In genomic region chr16:94752781-94753180, GRCm38 (mm10) we compare ENCODE assay signal across 12 mouse cellular contexts.
DNase-seq lines count a peak whose midpoint lies in the region; ATAC-seq and TF ChIP-seq lines count a peak whose summit lies in the region.
"Had no signal": no experiment of that assay in that cellular context is flagged by ENCODE, and none has a peak within 500 bp of the region (broad histone marks: within the 10 kb centered on the region; RNA-seq: fewer than 3 reads in every experiment).

No protein-coding gene starts in this region.

- TF ChIP-seq CTCF in cerebellum, adult 2 months (IDR thresholded peaks at IDR 0.05; ENCODE audit: borderline replicate concordance, insufficient read depth, low read depth, low read length), result no peak
- TF ChIP-seq CTCF in kidney, adult 2 months (conservative IDR thresholded peaks at IDR 0.05; ENCODE audit: insufficient read depth, insufficient read length, low read depth, low read length), result no peak

- H3K4me2 ChIP-seq in heart, embryonic 11.5 days, result no peak overlapping the region
- H3K4me2 ChIP-seq in kidney, embryonic 14.5 days (replicated peaks; ENCODE audit: low read depth, low read length), result no peak overlapping the region
- H3K4me2 ChIP-seq: liver, embryonic 11.5 days had no signal

- no peaks in the 10 kb centered on the region for H3K27me3 ChIP-seq in cerebellum, adult 2 months (ENCODE audit: control insufficient read depth, insufficient read depth, low read length)
- no peaks in the 10 kb centered on the region for H3K27me3 ChIP-seq in heart, embryonic 11.5 days (ENCODE audit: control insufficient read depth, insufficient read depth, low read length)
- peaks cover 1% of the 10 kb centered on the region; the same call in 1 of the 2 replicates for H3K27me3 ChIP-seq in kidney, adult 2 months (replicated peaks; ENCODE audit: control insufficient read depth, insufficient read depth, low read length)
- no peaks in the 10 kb centered on the region for H3K27me3 ChIP-seq in kidney, embryonic 14.5 days (ENCODE audit: control insufficient read depth, insufficient read depth, low read length)

- no peak overlapping the region for H3K4me3 ChIP-seq in cerebellum, adult 2 months (replicated peaks; ENCODE audit: insufficient read depth, low read depth, low read length)
- no peak overlapping the region for H3K4me3 ChIP-seq in heart, embryonic 11.5 days (ENCODE audit: low read depth, low read length)
- H3K4me3 ChIP-seq in kidney, adult 2 months (ENCODE audit: insufficient read depth, low read depth, low read length), result no peak overlapping the region
- no peak overlapping the region for H3K4me3 ChIP-seq in kidney, embryonic 14.5 days (ENCODE audit: low read length)

- H3K9me3 ChIP-seq in heart, embryonic 11.5 days (replicated peaks; ENCODE audit: control insufficient read depth, low read length), result no peaks in the 10 kb centered on the region
- no peaks in the 10 kb centered on the region for H3K9me3 ChIP-seq in kidney, embryonic 14.5 days (ENCODE audit: control insufficient read depth, low read length)

- H3K9ac ChIP-seq in heart, embryonic 11.5 days (ENCODE audit: low read depth, low read length), result no peak overlapping the region
- no peak overlapping the region for H3K9ac ChIP-seq in kidney, embryonic 14.5 days (ENCODE audit: low read depth, low read length)

- peaks cover 4% of the 10 kb centered on the region; the same call in 1 of the 2 replicates for H3K4me1 ChIP-seq in cerebellum, adult 2 months (ENCODE audit: control insufficient read depth, insufficient read depth, low read length)
- no peaks in the 10 kb centered on the region for H3K4me1 ChIP-seq in heart, embryonic 11.5 days (ENCODE audit: control insufficient read depth, insufficient read depth, low read length)
- H3K4me1 ChIP-seq in kidney, adult 2 months (ENCODE audit: control insufficient read depth, insufficient read depth, low read length), result no peaks in the 10 kb centered on the region
- no peaks in the 10 kb centered on the region for H3K4me1 ChIP-seq in kidney, embryonic 14.5 days (ENCODE audit: control insufficient read depth, insufficient read depth, low read length)

- peak; percentile 39 to 52 for DNase-seq in cerebellum, postnatal 10 days
- DNase-seq in cerebellum, adult 2 months, result no peak
- peak; percentile 25 to 33 for DNase-seq in heart, postnatal 10 days
- peak; percentile 14 for DNase-seq in urinary bladder, postnatal 14 days (ENCODE audit: low spot score)
- DNase-seq in urinary bladder, adult 18-20 months (ENCODE audit: low spot score in 2 of 2), result no peak
- DNase-seq in kidney, adult 2 months, result no peak
- DNase-seq: adrenal gland, postnatal 10 days; cerebellum, adult 8-10 months had no signal

- intact Hi-C loops in heart, postnatal 10 days (cut with DNase I), result no loop called here

- H3K36me3 ChIP-seq in heart, embryonic 11.5 days (ENCODE audit: control insufficient read depth, insufficient read depth, low read length), result no peaks in the 10 kb centered on the region
- no peaks in the 10 kb centered on the region for H3K36me3 ChIP-seq in kidney, adult 2 months (ENCODE audit: control insufficient read depth, insufficient read depth, low read length)
- no peaks in the 10 kb centered on the region for H3K36me3 ChIP-seq in kidney, embryonic 14.5 days (ENCODE audit: control insufficient read depth, insufficient read depth, low read length)

- no peak for ATAC-seq in heart, embryonic 11.5 days (replicated peaks; ENCODE audit: insufficient number of reproducible peaks, low FRiP score, low TSS enrichment)
- no peak for ATAC-seq in kidney, embryonic 14.5 days (ENCODE audit: low FRiP score, low TSS enrichment)

- no peak overlapping the region for H3K27ac ChIP-seq in cerebellum, adult 2 months (ENCODE audit: insufficient read depth, low read length)
- H3K27ac ChIP-seq in heart, embryonic 11.5 days (ENCODE audit: low read depth, low read length), result no peak overlapping the region
- H3K27ac ChIP-seq in kidney, adult 2 months (ENCODE audit: insufficient read depth, low read depth, low read length), result no peak overlapping the region
- no peak overlapping the region for H3K27ac ChIP-seq in kidney, embryonic 14.5 days (ENCODE audit: low read depth, low read length)
- H3K27ac ChIP-seq: kidney, postnatal 0 days had no signal

- no peak for TF ChIP-seq POLR2A in cerebellum, adult 2 months (IDR thresholded peaks at IDR 0.05; ENCODE audit: borderline replicate concordance, insufficient read depth, low read length)
- TF ChIP-seq POLR2A in kidney, adult 2 months (IDR thresholded peaks at IDR 0.05; ENCODE audit: low read depth, low read length), result no peak

- 41% methylated on average over 10 of the region's 10 CpGs for WGBS in cerebellum, adult 2 months
- 45% methylated on average over 10 of the region's 10 CpGs for WGBS in heart, embryonic 11.5 days (ENCODE audit: insufficient replicate concordance)
- WGBS in kidney, adult 2 months, result 44% methylated on average over 10 of the region's 10 CpGs
- whole genome bisulfite sequencing in kidney, embryonic 14.5 days, result 34% methylated on average over 10 of the region's 10 CpGs

Comparison
In these comparisons a context has a peak if more than half of its experiments do, and no peak if none do; other contexts are left out.
1. DNase-seq: peak in cerebellum, postnatal 10 days (2 of 2), heart, postnatal 10 days (2 of 2) and urinary bladder, postnatal 14 days (single experiment); none in cerebellum, adult 2 months (0 of 2), urinary bladder, adult 18-20 months (0 of 2) and kidney, adult 2 months (single experiment).